Mouse (Mus musculus) embryonic facial prominence, embryonic 15.5 days (tissue): ENCODE measurements at regions not wholly inside any gene's neighbourhood (a gene's known extent, or its start where the extent isn't known, plus 50 kb on each side); places are given as distances from the start of the nearest gene placed in this dataset.

ENCODE experiments used
- ATAC-seq: fragments of 200-750 bp; cut with Nextera tagmentation; 2 replicates; pipeline ENCODE4 v1.8.0; 2017; ENCODE audit warnings: low read depth, moderate TSS enrichment; ENCODE audit not compliant: insufficient number of reproducible peaks, low FRiP score, low TSS enrichment
- H3K27ac ChIP-seq: fragments of 300-500 bp; sonication (generic); replicated peaks from 2 replicates; pipeline ENCODE4 v1.5.1; 2015; ENCODE audit warnings: mild to moderate bottlenecking, inconsistent platforms
- H3K27me3 ChIP-seq: fragments of 300-500 bp; sonication (generic); 2 replicates; pipeline ENCODE4 v1.6.1; 2015; ENCODE audit warnings: inconsistent platforms
- H3K36me3 ChIP-seq: fragments of 300-500 bp; sonication (generic); 2 replicates; pipeline ENCODE4 v1.6.1; 2015; ENCODE audit warnings: mild to moderate bottlenecking, inconsistent platforms
- H3K4me1 ChIP-seq: fragments of 300-500 bp; sonication (generic); 2 replicates; pipeline ENCODE4 v1.6.1; 2015; ENCODE audit warnings: inconsistent platforms
- H3K4me2 ChIP-seq: fragments of 300-500 bp; sonication (generic); replicated peaks from 2 replicates; pipeline ENCODE4 v1.6.1; 2015; ENCODE audit warnings: mild to moderate bottlenecking, inconsistent platforms
- H3K4me3 ChIP-seq: fragments of 300-500 bp; sonication (generic); replicated peaks from 2 replicates; pipeline ENCODE4 v1.5.1; 2015; ENCODE audit warnings: mild to moderate bottlenecking, inconsistent platforms
- H3K9ac ChIP-seq: fragments of 300-500 bp; sonication (generic); 2 replicates; pipeline ENCODE4 v1.6.1; 2015; ENCODE audit warnings: inconsistent platforms
- H3K9me3 ChIP-seq: fragments of 300-500 bp; sonication (generic); replicated peaks from 2 replicates; pipeline ENCODE4 v1.6.1; 2016; ENCODE audit warnings: inconsistent platforms
- WGBS: fragments of 180-500 bp; shearing (Covaris S2); methylation state at CpG from one replicate; pipeline ENCODE4 v1.1.7; 2015; 5-methylcytosine and 5-hydroxymethylcytosine counted together

DNA sequence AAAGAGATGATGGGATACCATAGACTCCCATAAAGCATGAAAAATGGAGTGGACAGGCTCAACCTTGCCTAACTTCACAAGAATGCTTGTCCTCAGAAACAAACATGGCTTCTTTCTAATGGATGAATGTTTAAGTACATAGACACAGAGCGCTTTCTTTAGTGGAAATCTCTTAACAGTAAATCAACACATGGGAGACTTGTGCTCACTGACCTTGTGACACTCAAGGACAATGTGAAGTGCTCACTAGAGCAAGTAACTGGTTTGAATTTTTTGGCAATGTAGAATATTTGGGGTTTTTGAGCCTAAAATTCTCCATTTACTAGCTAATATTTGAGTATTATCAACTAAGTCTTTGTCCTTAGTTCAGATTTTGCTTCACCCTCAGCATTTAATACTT lies 88.0 kb downstream of the Tent5c start:
- no peak for ATAC-seq

DNA sequence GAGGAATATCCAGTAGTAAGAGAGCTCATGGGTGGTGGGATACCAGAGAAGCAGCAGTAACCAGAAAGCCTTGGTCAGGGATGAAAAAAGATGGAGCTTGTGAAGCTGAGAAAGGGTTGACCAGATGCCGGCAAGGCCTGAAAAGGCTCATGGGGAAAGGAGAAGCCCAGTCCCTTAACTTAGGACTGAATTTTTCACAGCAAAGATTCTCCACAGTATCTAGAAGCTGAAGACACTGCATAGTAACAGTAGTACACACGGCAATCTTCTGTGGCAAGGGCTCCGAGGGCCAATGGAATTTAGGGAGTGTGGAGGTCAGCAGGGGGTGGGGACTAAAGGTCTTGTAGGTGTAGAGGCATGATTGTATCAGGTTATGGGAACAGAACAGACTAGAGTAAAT lies 91.6 kb downstream of the Tent5c start:
- 86% methylated on average over 3 of the region's 3 CpGs for WGBS
- Histone ChIP-seq H3K9ac (no peak overlapping the region), H3K9me3 (no peaks in the 10 kb centered on the region), H3K27ac (no peak overlapping the region), H3K27me3 (no peaks in the 10 kb centered on the region), H3K36me3 (no peaks in the 10 kb centered on the region), H3K4me3 (no peak overlapping the region), H3K4me2 (no peak overlapping the region), H3K4me1 (peaks cover 16% of the 10 kb centered on the region)
- no peak for ATAC-seq

More for the DNA sequence above, 88.0 kb downstream of the Tent5c start:
- Histone ChIP-seq H3K27me3 (no peaks in the 10 kb centered on the region), H3K4me2 (no peak overlapping the region), H3K9me3 (no peaks in the 10 kb centered on the region), H3K27ac (no peak overlapping the region), H3K9ac (no peak overlapping the region), H3K4me1 (0 out of 2 replicates have a peak, but pooled peaks cover 2% of the 10 kb centered on the region), H3K36me3 (no peaks in the 10 kb centered on the region), H3K4me3 (no peak overlapping the region)
- 89% methylated on average over 1 of the region's 1 CpGs for WGBS

DNA sequence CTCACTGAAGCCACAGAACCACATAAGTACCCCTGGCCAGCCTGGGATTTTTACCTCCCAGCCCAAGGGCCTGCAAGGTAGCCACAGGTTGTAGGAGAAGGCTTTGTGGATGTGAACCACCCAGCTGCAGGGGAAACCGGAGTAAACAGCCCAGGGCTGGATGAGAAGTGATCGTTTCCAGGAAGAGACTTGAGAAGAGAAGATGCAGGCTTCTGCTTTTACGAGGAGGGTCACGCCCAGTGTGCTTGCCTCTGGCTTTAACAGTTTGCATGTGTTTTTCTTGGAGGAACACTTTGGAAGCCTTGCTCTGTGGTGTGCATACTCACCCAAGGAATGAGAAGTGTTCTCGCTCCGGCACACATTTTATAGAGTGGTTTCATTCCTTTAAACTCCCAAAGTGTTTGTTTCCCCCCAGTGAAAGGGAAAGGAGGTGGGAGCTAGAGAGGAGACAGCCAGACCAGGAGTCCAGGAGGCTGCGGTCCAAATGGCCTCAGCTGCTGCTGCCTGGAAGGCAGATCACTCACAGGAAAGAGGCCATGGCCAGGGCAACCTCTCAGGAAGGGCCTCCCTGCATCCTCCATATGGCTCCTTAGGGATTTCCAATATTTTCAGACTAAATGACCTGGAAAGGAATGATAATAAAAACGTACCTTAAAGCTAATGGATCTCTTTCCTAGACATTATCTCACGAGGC lies 94.1 kb downstream of the Tent5c start:
- Histone ChIP-seq H3K9ac (no peak overlapping the region), H3K4me1 (peaks cover 16% of the 10 kb centered on the region), H3K9me3 (no peaks in the 10 kb centered on the region), H3K36me3 (no peaks in the 10 kb centered on the region), H3K27ac (peak overlapping the region; percentile 78), H3K4me2 (0 out of 2 replicates have a peak overlapping the region, but pooled peaks have one; percentile 4), H3K27me3 (no peaks in the 10 kb centered on the region), H3K4me3 (no peak overlapping the region)
- WGBS = 23% methylated on average over 9 of the region's 9 CpGs
- peak; percentile 77 for ATAC-seq

DNA sequence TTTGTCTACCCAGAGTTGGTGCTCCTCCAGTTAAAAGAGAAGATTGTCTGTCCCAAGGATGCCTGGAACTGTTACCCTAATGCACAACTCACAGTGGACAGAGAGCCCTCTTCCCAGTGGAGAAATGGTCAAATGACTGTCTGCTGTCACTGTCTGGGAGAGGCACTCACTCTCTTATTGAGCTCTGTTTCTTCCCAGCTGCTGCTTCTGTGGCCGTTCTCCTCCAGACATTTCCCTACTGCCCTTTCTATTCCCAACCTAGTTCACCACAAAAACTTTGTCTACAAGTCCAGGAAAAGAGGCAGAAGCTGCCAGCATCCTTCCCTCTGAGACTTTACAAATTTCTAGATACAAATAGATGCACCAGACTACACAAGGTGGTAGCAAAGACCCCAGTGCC lies 95.2 kb downstream of the Tent5c start:
- H3K36me3 ChIP-seq = no peaks in the 10 kb centered on the region
- ATAC-seq = no peak
- no peak overlapping the region for H3K9ac ChIP-seq
- no peaks in the 10 kb centered on the region for H3K27me3 ChIP-seq
- no peak overlapping the region for H3K4me2 ChIP-seq
- no peak overlapping the region for H3K27ac ChIP-seq
- 68% methylated on average over 1 of the region's 1 CpGs for WGBS
- H3K9me3 ChIP-seq = no peaks in the 10 kb centered on the region
- no peak overlapping the region for H3K4me3 ChIP-seq
- H3K4me1 ChIP-seq = peaks cover 16% of the 10 kb centered on the region

DNA sequence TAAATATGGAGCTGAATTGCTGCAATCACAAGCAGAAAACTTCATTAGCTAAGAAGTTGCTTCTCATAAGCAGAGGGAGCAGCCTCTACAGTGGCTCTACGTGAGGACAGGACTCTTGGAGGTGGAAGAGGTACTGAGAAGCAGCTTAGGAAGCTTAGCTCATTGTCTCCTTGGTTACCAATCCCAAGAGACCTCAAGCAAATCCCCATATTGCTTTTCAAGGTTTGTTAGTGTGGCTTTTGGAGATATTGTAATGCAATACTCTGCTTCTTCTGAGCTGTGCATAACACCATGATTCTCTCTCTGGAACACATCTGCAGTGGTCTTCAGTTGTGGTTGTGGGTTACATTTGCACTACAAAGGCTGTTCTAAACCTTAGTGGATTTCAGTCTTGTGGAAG lies 106.9 kb downstream of the Tent5c start:
- Histone ChIP-seq H3K36me3 (no peaks in the 10 kb centered on the region), H3K9ac (no peak overlapping the region), H3K9me3 (no peaks in the 10 kb centered on the region), H3K4me3 (no peak overlapping the region), H3K27ac (no peak overlapping the region), H3K4me2 (no peak overlapping the region), H3K4me1 (no peaks in the 10 kb centered on the region), H3K27me3 (no peaks in the 10 kb centered on the region)
- WGBS = 44% methylated on average over 1 of the region's 1 CpGs
- ATAC-seq = no peak

DNA sequence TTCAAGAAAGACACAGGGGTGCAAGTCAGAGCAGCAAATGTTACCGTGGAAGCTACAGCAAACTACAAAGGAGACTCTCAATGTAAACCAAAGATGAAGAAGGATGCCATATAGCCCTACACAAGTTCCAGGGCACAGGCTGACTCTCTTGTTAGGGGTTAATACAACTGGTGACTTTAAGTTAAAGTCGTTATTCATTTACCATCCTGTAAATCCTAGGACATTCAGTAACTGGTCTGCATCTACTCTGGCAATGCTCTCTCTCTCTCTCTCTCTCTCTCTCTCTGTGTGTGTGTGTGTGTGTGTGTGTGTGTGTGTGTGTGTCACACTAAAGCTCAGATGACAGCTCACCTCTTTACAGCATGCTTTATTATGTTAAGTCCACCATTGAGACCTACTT lies 107.8 kb downstream of the Tent5c start:
- Histone ChIP-seq H3K27ac (no peak overlapping the region), H3K9me3 (no peaks in the 10 kb centered on the region), H3K4me3 (no peak overlapping the region), H3K4me2 (no peak overlapping the region), H3K27me3 (no peaks in the 10 kb centered on the region), H3K9ac (no peak overlapping the region), H3K4me1 (no peaks in the 10 kb centered on the region), H3K36me3 (no peaks in the 10 kb centered on the region)
- 80% methylated on average over 2 of the region's 2 CpGs for WGBS
- no peak for ATAC-seq

DNA sequence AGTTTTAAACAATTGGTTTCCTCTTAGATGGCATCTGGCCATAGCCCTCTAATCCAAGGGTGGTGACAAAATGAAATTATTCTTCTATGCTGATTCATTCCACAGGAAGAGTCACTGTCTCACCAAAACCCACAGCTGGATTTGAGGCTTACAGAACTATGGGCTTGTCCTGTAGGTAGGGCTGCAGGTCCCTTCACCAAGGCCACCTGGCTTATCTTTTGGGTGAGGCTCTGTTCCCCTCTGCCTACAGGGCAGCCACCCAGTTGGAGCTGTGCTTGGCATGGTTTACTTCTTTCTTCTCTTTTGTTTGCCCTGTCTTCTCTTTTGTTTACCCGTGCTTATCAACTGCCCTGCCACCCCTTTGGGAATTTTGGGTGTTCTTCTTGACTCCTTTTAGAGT lies 113.0 kb downstream of the Tent5c start:
- no peak overlapping the region for H3K4me2 ChIP-seq
- H3K4me1 ChIP-seq = no peaks in the 10 kb centered on the region
- no peak overlapping the region for H3K4me3 ChIP-seq
- 88% methylated on average over 1 of the region's 1 CpGs for WGBS
- no peak for ATAC-seq
- H3K9me3 ChIP-seq = no peaks in the 10 kb centered on the region
- no peak overlapping the region for H3K27ac ChIP-seq
- no peak overlapping the region for H3K9ac ChIP-seq
- no peaks in the 10 kb centered on the region for H3K36me3 ChIP-seq
- H3K27me3 ChIP-seq = no peaks in the 10 kb centered on the region

DNA sequence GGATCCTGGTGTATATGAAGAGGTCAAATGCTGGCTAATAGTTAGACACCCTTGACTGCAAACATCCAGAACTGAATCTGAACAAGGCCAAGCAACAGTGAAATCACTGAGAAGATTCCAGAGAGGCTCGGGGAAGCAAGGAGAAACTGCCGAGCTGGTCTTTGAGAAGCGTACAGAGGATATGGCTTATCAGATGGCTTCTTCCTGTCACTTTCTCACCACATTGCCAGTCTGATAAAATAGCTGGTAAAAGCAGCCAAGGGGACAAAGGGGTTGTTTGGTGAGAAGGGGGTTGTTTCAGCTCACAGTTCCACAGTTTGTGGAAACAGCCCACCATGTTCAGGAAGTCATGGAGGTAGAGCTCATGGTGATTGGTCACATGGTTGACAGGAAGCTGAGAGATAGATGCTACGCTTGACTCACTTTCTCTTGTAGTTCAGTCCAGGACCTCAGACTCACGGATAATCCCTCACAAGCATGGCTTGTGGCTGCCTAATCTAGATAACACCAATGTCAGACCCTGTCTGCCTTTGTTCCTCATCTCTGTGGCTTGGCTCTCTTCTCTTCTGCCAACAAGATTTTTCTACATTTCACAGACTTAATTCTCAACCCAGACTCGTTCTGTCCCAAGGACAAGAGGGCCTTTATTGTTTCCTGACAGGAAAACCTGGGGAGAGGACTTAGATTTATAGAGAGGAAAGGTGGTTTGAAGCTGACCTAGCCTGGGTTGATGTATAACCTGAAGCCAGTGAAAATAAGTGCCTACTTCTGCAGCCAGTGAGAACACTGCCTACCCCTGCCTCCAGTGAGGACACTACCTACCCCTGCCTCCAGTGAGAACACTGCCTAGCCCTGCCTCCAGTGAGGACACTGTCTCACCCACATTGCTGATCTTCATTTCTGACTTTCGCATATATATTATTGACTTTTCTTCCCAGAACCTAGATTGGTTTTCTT lies 122.0 kb downstream of the Tent5c start:
- 76% methylated on average over 7 of the region's 7 CpGs for WGBS
- ATAC-seq = no peak
- Histone ChIP-seq H3K36me3 (no peaks in the 10 kb centered on the region), H3K4me1 (no peaks in the 10 kb centered on the region; the same call in 1 of the 2 replicates), H3K9me3 (no peaks in the 10 kb centered on the region), H3K4me2 (no peak overlapping the region), H3K9ac (no peak overlapping the region), H3K27me3 (no peaks in the 10 kb centered on the region), H3K4me3 (no peak overlapping the region), H3K27ac (no peak overlapping the region)

DNA sequence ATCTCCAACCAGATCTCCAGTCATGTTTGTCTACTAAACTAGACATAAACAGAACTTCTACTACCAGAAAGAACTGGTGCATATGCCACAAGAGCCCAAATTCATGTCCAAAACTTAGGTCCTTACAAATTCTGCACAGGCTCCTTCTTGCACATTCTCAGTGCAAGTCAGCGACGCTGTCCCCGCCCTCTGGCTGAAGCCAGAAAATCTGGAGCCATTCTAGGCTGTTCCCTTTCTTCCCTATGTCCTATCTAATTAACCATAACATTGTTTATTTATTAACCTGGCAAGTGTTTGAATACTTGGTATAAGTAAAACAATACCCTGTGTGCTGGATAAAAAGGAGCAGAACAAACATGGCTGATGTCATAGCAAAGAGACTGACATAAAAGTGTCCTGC lies 122.7 kb downstream of the Tent5c start:
- Histone ChIP-seq H3K36me3 (no peaks in the 10 kb centered on the region), H3K4me1 (no peaks in the 10 kb centered on the region; the same call in 1 of the 2 replicates), H3K9me3 (no peaks in the 10 kb centered on the region), H3K9ac (no peak overlapping the region), H3K4me2 (no peak overlapping the region), H3K4me3 (no peak overlapping the region), H3K27me3 (no peaks in the 10 kb centered on the region), H3K27ac (no peak overlapping the region)
- 77% methylated on average over 3 of the region's 3 CpGs for WGBS
- no peak for ATAC-seq

DNA sequence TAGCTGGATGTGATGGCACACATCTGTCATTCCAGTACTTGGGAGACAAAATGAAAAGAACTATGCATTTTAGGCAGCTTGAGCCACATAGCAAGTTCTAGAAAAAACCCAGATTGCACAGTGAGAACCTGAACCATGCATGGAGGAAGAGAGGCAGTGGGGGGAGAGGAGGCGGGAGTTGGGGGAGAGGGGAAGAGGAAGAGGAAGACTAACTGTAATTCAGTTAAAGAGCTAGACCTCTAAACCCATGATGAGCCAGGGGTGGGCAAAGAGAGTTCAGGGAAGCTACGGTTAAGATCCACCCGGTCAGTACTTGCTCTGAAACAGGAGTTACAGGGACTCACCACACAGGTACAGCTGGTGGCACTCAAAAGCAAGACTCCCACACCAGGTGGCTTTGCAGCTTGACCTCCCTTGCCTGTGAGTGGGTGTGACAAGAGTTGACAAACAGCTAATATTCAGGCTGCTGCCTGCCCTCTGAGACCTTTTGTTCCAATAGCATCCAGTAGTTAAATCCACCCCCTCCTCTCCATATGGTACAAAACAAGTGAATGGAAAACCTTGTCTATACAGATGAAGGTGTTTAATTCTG lies 123.7 kb downstream of the Tent5c start:
- Histone ChIP-seq H3K27ac (no peak overlapping the region), H3K4me3 (no peak overlapping the region), H3K4me2 (no peak overlapping the region), H3K4me1 (no peaks in the 10 kb centered on the region; the same call in 1 of the 2 replicates), H3K9me3 (no peaks in the 10 kb centered on the region), H3K9ac (no peak overlapping the region), H3K27me3 (no peaks in the 10 kb centered on the region), H3K36me3 (no peaks in the 10 kb centered on the region)
- 77% methylated on average over 3 of the region's 3 CpGs for WGBS
- ATAC-seq = no peak

DNA sequence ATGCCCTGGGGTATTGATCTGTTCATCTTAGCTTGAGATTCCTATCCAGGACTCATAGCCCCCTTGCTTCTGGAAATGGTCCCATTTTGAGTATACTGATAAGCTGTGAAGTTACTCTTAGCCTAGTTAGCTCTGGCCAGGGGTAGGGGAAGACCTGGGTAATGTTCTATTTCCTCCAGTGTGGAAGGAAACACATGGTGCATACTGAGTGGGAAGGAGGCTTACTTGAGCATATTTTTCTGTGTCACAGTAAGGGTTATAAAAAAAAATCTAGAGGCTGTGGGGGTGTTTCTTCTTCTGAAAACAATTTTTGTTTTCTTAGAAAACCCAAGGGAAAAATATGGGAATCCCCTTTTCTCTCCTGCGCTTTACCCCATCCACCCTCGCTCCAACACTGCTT lies 124.4 kb downstream of the Tent5c start:
- no peak for ATAC-seq
- WGBS = 78% methylated on average over 2 of the region's 2 CpGs
- no peak overlapping the region for H3K9ac ChIP-seq
- no peak overlapping the region for H3K4me2 ChIP-seq
- no peaks in the 10 kb centered on the region for H3K36me3 ChIP-seq
- no peak overlapping the region for H3K27ac ChIP-seq
- no peaks in the 10 kb centered on the region for H3K27me3 ChIP-seq
- H3K9me3 ChIP-seq = no peaks in the 10 kb centered on the region
- no peaks in the 10 kb centered on the region; the same call in 1 of the 2 replicates for H3K4me1 ChIP-seq
- no peak overlapping the region for H3K4me3 ChIP-seq
